Mouse (Mus musculus) stomach, postnatal 0 days (tissue): Measurements from ENCODE around the gene Med28. TPM values are rescaled to one million over a fixed set of nuclear protein-coding genes. Genes with fewer than 3 reads are reported as not detected.
A peak's percentile ranks its signal among the peaks of the same experiment; 100 is the strongest.

Experiments
- ATAC-seq: fragments of 200-750 bp; cut with Nextera tagmentation; 2 replicates; pipeline ENCODE4 v1.8.0; 2017; ENCODE audit not compliant: low FRiP score, low TSS enrichment
- DNase-seq: peaks from one replicate; pipeline ENCODE4 v3.0.0-alpha.2; 2016; ENCODE audit warnings: low spot score
- H3K27ac ChIP-seq: fragments of 300-500 bp; sonication (generic); replicated peaks from 2 replicates; pipeline ENCODE4 v1.5.1; 2014; ENCODE audit warnings: mild to moderate bottlenecking, control low read depth
- H3K27me3 ChIP-seq: fragments of 300-500 bp; sonication (generic); 2 replicates; pipeline ENCODE4 v1.6.1; 2014; ENCODE audit warnings: low read length; ENCODE audit not compliant: control insufficient read depth, insufficient read depth
- H3K36me3 ChIP-seq: fragments of 300-500 bp; sonication (generic); 2 replicates; pipeline ENCODE4 v1.6.1; 2014; ENCODE audit warnings: low read length, mixed read lengths; ENCODE audit not compliant: control insufficient read depth, insufficient read depth
- H3K4me1 ChIP-seq: fragments of 300-500 bp; sonication (generic); replicated peaks from 2 replicates; pipeline ENCODE4 v1.6.1; 2014; ENCODE audit warnings: antibody characterized with exemption; ENCODE audit not compliant: control insufficient read depth, insufficient read depth
- H3K4me2 ChIP-seq: fragments of 300-500 bp; sonication (generic); replicated peaks from 2 replicates; pipeline ENCODE4 v1.6.1; 2014; ENCODE audit warnings: low read depth, mild to moderate bottlenecking, control low read depth, moderate library complexity
- H3K4me3 ChIP-seq: fragments of 300-500 bp; sonication (generic); 2 replicates; pipeline ENCODE4 v1.5.1; 2014; ENCODE audit warnings: low read depth, low read length, control low read depth
- H3K9ac ChIP-seq: fragments of 300-500 bp; sonication (generic); 2 replicates; pipeline ENCODE4 v1.6.1; 2014; ENCODE audit warnings: mild to moderate bottlenecking, low read length, control low read depth, mixed read lengths
- H3K9me3 ChIP-seq: fragments of 300-500 bp; sonication (generic); 2 replicates; pipeline ENCODE4 v1.6.1; 2016; ENCODE audit warnings: low read length; ENCODE audit not compliant: control insufficient read depth
- CTCF ChIP-seq: IDR thresholded peaks from 2 replicates; pipeline ENCODE4 v1.5.1; 2016; ENCODE audit warnings: antibody characterized with exemption, low read depth, mild to moderate bottlenecking, moderate library complexity
- EP300 ChIP-seq: optimal IDR thresholded peaks from 2 replicates; pipeline ENCODE3; 2016; ENCODE audit warnings: antibody characterized with exemption
- WGBS: fragments of 180-500 bp; shearing (Covaris S2); extraction: QIAGEN DNeasy Blood & Tissue Kit; methylation state at CpG from one replicate; pipeline ENCODE4 v1.1.7; 2014; 5-methylcytosine and 5-hydroxymethylcytosine counted together
- polyA plus RNA-seq: library from polyadenylated mRNA; unstranded; fragments of >200 nt; fragmentation: Nextera tagmentation; extraction: Ambion mirVana; gene quantifications from 2 replicates; pipeline ENCODE4 v1.2.1, GENCODE M21; 2015

Gene Med28
- polyA plus RNA-seq: 160 and 169 TPM in 2 replicates

DNA sequence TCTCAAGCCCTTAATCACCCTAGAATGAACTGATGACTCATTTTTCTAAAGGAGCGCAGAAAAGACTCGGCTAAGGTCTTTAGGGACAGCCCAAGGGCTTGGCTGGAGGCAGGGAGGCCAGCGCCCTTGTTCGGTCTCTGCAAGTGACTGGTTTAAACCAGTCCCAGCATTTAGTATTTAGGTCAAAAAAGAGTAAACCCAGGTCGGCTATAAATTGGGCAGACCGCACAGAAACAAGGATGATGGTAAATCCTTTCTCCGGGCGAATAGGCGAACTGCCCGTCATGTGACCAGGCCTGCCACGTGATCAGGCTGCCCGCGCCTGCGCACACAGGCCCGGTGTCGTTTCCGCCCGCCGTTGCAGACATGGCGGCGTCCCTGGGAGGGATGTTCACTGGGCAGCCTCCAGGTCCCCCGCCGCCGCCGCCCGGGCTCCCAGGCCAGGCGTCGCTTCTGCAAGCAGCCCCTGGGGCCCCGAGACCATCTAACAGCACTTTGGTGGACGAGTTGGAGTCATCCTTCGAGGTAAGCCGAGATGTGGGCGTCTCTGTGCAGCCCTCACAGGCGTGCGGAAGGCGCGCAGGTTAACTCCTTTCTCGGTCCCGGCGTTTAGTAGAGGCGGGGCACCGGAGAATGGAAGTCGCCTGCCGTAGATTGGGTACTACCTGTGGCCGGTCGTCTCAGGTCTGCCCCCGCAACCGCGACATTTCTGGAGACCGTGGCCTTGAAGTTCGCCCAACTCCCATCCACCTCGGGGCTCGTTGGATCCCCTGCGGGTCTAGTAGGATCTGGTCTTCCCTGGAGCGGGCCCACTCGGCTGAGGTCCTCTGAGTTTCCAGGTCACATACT, at the start of gene Med28:
TSS of gene Med28 (plus strand) at position 270 of the 849 bp plus-strand sequence.
- DNase-seq: peak; percentile 96
- no peaks in the 10 kb centered on the region for H3K27me3 ChIP-seq
- peak within 1 kb of the TSS; percentile 59; the same call in 1 of the 2 replicates for H3K27ac ChIP-seq
- TF ChIP-seq CTCF (no peak), EP300 (no peak)
- WGBS: under 1% methylated on average over 56 of the region's 56 CpGs
- no peaks in the 10 kb centered on the region; the same call in 1 of the 2 replicates for H3K4me1 ChIP-seq
- ATAC-seq: peak; percentile 95
- H3K36me3 ChIP-seq: no peaks in the 10 kb centered on the region; the same call in 1 of the 2 replicates
- H3K9me3 ChIP-seq: no peaks in the 10 kb centered on the region
- H3K4me2 ChIP-seq: peak within 1 kb of the TSS; percentile 78
- peak within 1 kb of the TSS; percentile 98 for H3K4me3 ChIP-seq
- peak within 1 kb of the TSS; percentile 87 for H3K9ac ChIP-seq

GRCm38 (mm10) chr5:45472880-45473450, 47.1 kb upstream of the Med28 start:
- Histone ChIP-seq H3K27ac (no peak overlapping the region), H3K4me3 (no peak overlapping the region), H3K4me1 (no peaks in the 10 kb centered on the region), H3K9me3 (no peaks in the 10 kb centered on the region), H3K9ac (no peak overlapping the region), H3K36me3 (no peaks in the 10 kb centered on the region), H3K27me3 (no peaks in the 10 kb centered on the region), H3K4me2 (no peak overlapping the region)
- no peak for ATAC-seq
- no peak for DNase-seq
- WGBS: 28% methylated on average over 7 of the region's 7 CpGs
- no peak for TF ChIP-seq CTCF

- no peak overlapping the region for H3K27ac ChIP-seq
- H3K9me3 ChIP-seq: no peaks in the 10 kb centered on the region
- no peak overlapping the region for H3K9ac ChIP-seq
- DNase-seq: no peak
- no peak overlapping the region for H3K4me3 ChIP-seq
- 79% methylated on average over 1 of the region's 1 CpGs for WGBS
- TF ChIP-seq EP300 (no peak), CTCF (no peak)
- H3K36me3 ChIP-seq: no peaks in the 10 kb centered on the region
- no peak for ATAC-seq
- no peak overlapping the region for H3K4me2 ChIP-seq
- no peaks in the 10 kb centered on the region for H3K27me3 ChIP-seq
- H3K4me1 ChIP-seq: no peaks in the 10 kb centered on the region
Observed at GRCm38 (mm10) chr5:45473521-45473920, 46.5 kb upstream of the Med28 start.

DNA sequence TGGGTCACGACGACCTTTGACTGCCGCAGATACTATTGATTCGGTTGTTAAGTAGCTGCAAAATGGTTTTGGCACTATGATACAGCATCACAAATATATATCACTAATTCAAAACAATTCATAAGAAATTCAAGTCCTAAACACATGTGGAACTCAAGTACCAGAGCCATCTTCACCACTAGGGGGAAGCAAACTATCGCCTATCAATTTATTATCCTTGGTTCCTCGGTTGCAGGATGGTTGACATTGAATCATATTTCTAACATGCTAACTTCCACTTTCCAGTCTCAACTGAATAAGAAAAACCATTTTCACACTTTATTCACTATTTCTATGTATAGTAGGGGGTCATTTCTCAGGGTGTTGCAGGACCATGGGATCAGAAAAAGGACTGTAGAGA, 45.8 kb upstream of the Med28 start:
- no peak overlapping the region for H3K4me2 ChIP-seq
- H3K9ac ChIP-seq: no peak overlapping the region
- 27% methylated on average over 6 of the region's 6 CpGs for WGBS
- H3K4me1 ChIP-seq: no peaks in the 10 kb centered on the region
- 0 out of 2 replicates have a peak, but pooled peaks have one; percentile 57 for ATAC-seq
- no peaks in the 10 kb centered on the region for H3K9me3 ChIP-seq
- no peak overlapping the region for H3K27ac ChIP-seq
- H3K4me3 ChIP-seq: no peak overlapping the region
- TF ChIP-seq EP300 (no peak), CTCF (peak; percentile 93)
- no peaks in the 10 kb centered on the region for H3K36me3 ChIP-seq
- no peaks in the 10 kb centered on the region for H3K27me3 ChIP-seq
- no peak for DNase-seq

- 61% methylated on average over 4 of the region's 4 CpGs for WGBS
- no peak overlapping the region for H3K4me3 ChIP-seq
- H3K36me3 ChIP-seq: no peaks in the 10 kb centered on the region
- H3K27ac ChIP-seq: no peak overlapping the region
- H3K9me3 ChIP-seq: no peaks in the 10 kb centered on the region
- H3K4me1 ChIP-seq: no peaks in the 10 kb centered on the region
- no peak overlapping the region for H3K4me2 ChIP-seq
- TF ChIP-seq EP300 (no peak), CTCF (no peak)
- H3K9ac ChIP-seq: no peak overlapping the region
- DNase-seq (no peak), ATAC-seq (no peak)
- H3K27me3 ChIP-seq: no peaks in the 10 kb centered on the region
Observed at GRCm38 (mm10) chr5:45474758-45475157, 45.3 kb upstream of the Med28 start.

DNA sequence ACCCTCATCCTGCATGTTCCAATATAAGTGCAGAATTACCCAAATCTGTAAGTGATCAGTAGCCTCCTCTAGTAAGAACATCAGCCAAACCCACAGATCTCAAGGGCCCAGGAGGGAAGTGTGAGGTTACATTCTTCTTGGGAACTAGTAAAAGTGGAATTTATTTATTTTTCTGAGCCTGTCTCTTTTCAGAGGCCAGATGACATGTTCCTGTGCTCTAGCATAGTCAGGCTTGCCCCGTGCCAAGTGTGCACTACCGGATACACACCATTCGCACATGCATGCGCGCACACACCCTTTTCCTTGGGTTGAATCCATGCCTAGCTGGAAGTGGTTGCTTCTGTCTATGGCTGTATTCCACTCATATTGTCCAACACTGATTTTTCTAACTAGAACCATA, 44.3 kb upstream of the Med28 start:
- Histone ChIP-seq H3K36me3 (no peaks in the 10 kb centered on the region), H3K27me3 (no peaks in the 10 kb centered on the region), H3K4me3 (no peak overlapping the region), H3K9ac (no peak overlapping the region), H3K4me2 (no peak overlapping the region), H3K27ac (no peak overlapping the region), H3K9me3 (no peaks in the 10 kb centered on the region), H3K4me1 (no peaks in the 10 kb centered on the region)
- DNase-seq (no peak), ATAC-seq (no peak)
- no peak for TF ChIP-seq EP300
- TF ChIP-seq CTCF: no peak
- 73% methylated on average over 5 of the region's 5 CpGs for WGBS
